Mouse (Mus musculus) embryonic fibroblast, embryonic 13.5 days (primary cell): ENCODE data around the gene Ncor1.

Experiments used
- CTCF ChIP-seq: IDR thresholded peaks from 2 replicates; pipeline ENCODE4 v1.5.1; 2011; ENCODE audit warnings: mild to moderate bottlenecking, control low read depth, low read length, moderate library complexity, borderline replicate concordance; ENCODE audit not compliant: insufficient read depth
- POLR2A ChIP-seq: IDR thresholded peaks from 2 replicates; pipeline ENCODE4 v1.6.1; 2011; ENCODE audit warnings: low read depth, mild to moderate bottlenecking, control low read depth, low read length, moderate library complexity

DNA sequence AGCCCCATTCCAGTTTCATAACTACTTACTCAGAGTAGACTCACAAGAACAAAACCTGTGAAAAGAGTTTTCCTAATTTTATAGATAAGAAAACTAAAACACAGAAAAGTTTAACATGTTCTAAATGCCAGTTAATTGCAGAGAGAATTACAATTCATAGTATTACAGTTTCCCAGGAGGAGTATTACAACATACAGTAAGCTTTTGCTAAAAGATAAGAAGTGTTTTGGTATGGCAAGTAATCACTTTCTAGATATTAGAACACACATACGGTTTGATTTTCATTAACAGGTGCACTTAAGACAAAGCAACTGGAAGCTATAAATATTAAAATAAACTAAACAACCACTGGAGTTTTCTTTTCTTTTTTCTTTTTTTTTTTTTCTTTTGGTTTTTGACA, 3.1 kb downstream of the Ncor1 start:
- no peak for TF ChIP-seq POLR2A
- TF ChIP-seq CTCF: no peak
